Mouse (Mus musculus) heart, adult 18-20 months (tissue): ENCODE measurements around the gene Eif2s3y. TPM values are rescaled to one million over a fixed set of nuclear protein-coding genes. Genes with fewer than 3 reads are reported as not detected.

Experiments
- DNase-seq, 2 experiments: peaks; one replicate each; pipeline ENCODE4 v3.0.0; 2021 to 2022; ENCODE audit warnings: mixed read lengths in 1 of 2
- long read RNA-seq, 2 experiments: library from polyadenylated mRNA; stranded (forward); transcript quantifications; one replicate each; pipeline ENCODE4 v2.0.0; 2021
- microRNA-seq, 2 experiments: library from miRNA; unstranded; fragments of <30 nt; microRNA quantifications; one replicate each; pipeline ENCODE4 v1.2.0; 2022
- total RNA-seq, 2 experiments: library from RNA; stranded (reverse); gene quantifications; 2 replicates each; pipeline ENCODE4 v1.2.3; 2021

Eif2s3y gene
- 10 to 100 TPM in 1 of 2 experiments, not detected in 1; 58.1 TPM for total RNA-seq
- long read RNA-seq, experiment 1, transcript Eif2s3y-201 (12 exons, 1,836 nt), result major isoform, 39 of 49 reads
- long read RNA-seq, experiment 1, partial matches to known transcripts, result 1 of 49 reads
- long read RNA-seq, experiment 1, other reads (novel, unspliced or antisense), result 5 of 49 reads
- long read RNA-seq, experiment 2, result 0 reads

GRCm38 (mm10) chrY:1009882-1010751, at the start of gene Eif2s3y:
TSS of gene Eif2s3y (plus strand) at chrY:1010543.
- DNase-seq, result peak in 1 of 2 experiments; percentile 78

Small RNA genes within 50 kb of the gene (microRNA-seq; reads per million reads assigned to microRNA genes)
- gene Gm47281, result 0 reads per million in 2 experiments

Other genes with a start within 250 kb of the Eif2s3y start
- not detected for gene Zfy1, start 213.1 kb upstream of the Eif2s3y start, total RNA-seq
- gene Uba1y, start 191.9 kb upstream of the Eif2s3y start, total RNA-seq, result not detected
- 1 to 10 TPM in 1 of 2 experiments, not detected in 1; 9.4 TPM for gene Kdm5d, start 112.8 kb upstream of the Eif2s3y start, total RNA-seq
- gene Uty, start 235.2 kb downstream of the Eif2s3y start, total RNA-seq, result 10 to 100 TPM in 1 of 2 experiments, not detected in 1; 19.1 TPM